ENCODE assay signal across 13 mouse cellular contexts in genomic region chr17:67213711-67214110, GRCm38 (mm10).
DNase-seq lines count a peak whose midpoint lies in the region; ATAC-seq lines count a peak whose summit lies in the region.
"Had no signal": no experiment of that assay in that cellular context is flagged by ENCODE, and none has a peak within 500 bp of the region (broad histone marks: within the 10 kb centered on the region; RNA-seq: fewer than 3 reads in every experiment).

No protein-coding gene starts in this region.

- no peak overlapping the region for H3K9ac ChIP-seq in kidney, embryonic 14.5 days (ENCODE audit: low read depth, low read length)
- no peak overlapping the region for H3K9ac ChIP-seq in liver, embryonic 11.5 days (ENCODE audit: low read depth, low read length)
- H3K9ac ChIP-seq in hindbrain, embryonic 12.5 days = no peak overlapping the region
- H3K9ac ChIP-seq: hindbrain, embryonic 14.5 days; liver, embryonic 12.5 days; midbrain, embryonic 12.5 days had no signal

- peak; percentile 46 for DNase-seq in kidney, adult 11 months
- peak; percentile 32 to 39 for DNase-seq in heart, postnatal 10 days
- DNase-seq in kidney, postnatal 14 days = peak; percentile 65
- no peak for DNase-seq in lung, adult 18-20 months
- no peak for DNase-seq in liver, embryonic 11.5 days (ENCODE audit: low spot score)
- DNase-seq: cerebellum, postnatal 25 days; lung, postnatal 10 days had no signal

- WGBS in kidney, embryonic 14.5 days = 15% methylated on average over 3 of the region's 3 CpGs
- 41% methylated on average over 3 of the region's 3 CpGs for WGBS in liver, embryonic 11.5 days
- whole genome bisulfite sequencing in hindbrain, embryonic 12.5 days = 15% methylated on average over 3 of the region's 3 CpGs

- H3K27ac ChIP-seq in kidney, embryonic 14.5 days (ENCODE audit: low read depth, low read length) = no peak overlapping the region
- 0 out of 2 replicates have a peak overlapping the region, but pooled peaks have one; percentile 12 for H3K27ac ChIP-seq in brown adipose tissue, adult 24 weeks (replicated peaks; ENCODE audit: low read depth, low read length)
- H3K27ac ChIP-seq in liver, embryonic 11.5 days (ENCODE audit: low read depth, low read length) = no peak overlapping the region
- H3K27ac ChIP-seq in hindbrain, embryonic 12.5 days = no peak overlapping the region
- H3K27ac ChIP-seq: hindbrain, embryonic 14.5 days; liver, embryonic 12.5 days; midbrain, embryonic 12.5 days had no signal

- no peaks in the 10 kb centered on the region for H3K4me1 ChIP-seq in kidney, embryonic 14.5 days (ENCODE audit: control insufficient read depth, insufficient read depth, low read length)
- peaks cover 26% of the 10 kb centered on the region for H3K4me1 ChIP-seq in brown adipose tissue, adult 24 weeks (ENCODE audit: control insufficient read depth, insufficient read depth, insufficient read length, low read length)
- no peaks in the 10 kb centered on the region for H3K4me1 ChIP-seq in liver, embryonic 11.5 days (replicated peaks; ENCODE audit: control insufficient read depth, insufficient read depth, low read length)
- peaks cover 6% of the 10 kb centered on the region; the same call in 1 of the 2 replicates for H3K4me1 ChIP-seq in hindbrain, embryonic 12.5 days
- H3K4me1 ChIP-seq: liver, embryonic 12.5 days had no signal

- H3K4me3 ChIP-seq in kidney, embryonic 14.5 days (ENCODE audit: low read length) = no peak overlapping the region
- no peak overlapping the region for H3K4me3 ChIP-seq in brown adipose tissue, adult 24 weeks (ENCODE audit: insufficient read depth, low read depth, low read length)
- H3K4me3 ChIP-seq in liver, embryonic 11.5 days (ENCODE audit: low read depth, low read length) = no peak overlapping the region
- no peak overlapping the region for H3K4me3 ChIP-seq in hindbrain, embryonic 12.5 days
- H3K4me3 ChIP-seq: liver, embryonic 12.5 days; midbrain, embryonic 12.5 days had no signal

- H3K27me3 ChIP-seq in kidney, embryonic 14.5 days (ENCODE audit: control insufficient read depth, insufficient read depth, low read length) = no peaks in the 10 kb centered on the region
- no peaks in the 10 kb centered on the region for H3K27me3 ChIP-seq in liver, embryonic 11.5 days (replicated peaks; ENCODE audit: control insufficient read depth, insufficient read depth, low read length)
- H3K27me3 ChIP-seq in hindbrain, embryonic 12.5 days = no peaks in the 10 kb centered on the region
- H3K27me3 ChIP-seq: liver, embryonic 12.5 days; midbrain, embryonic 12.5 days had no signal

- H3K36me3 ChIP-seq in kidney, embryonic 14.5 days (ENCODE audit: control insufficient read depth, insufficient read depth, low read length) = no peaks in the 10 kb centered on the region
- H3K36me3 ChIP-seq in liver, embryonic 11.5 days (ENCODE audit: control insufficient read depth, insufficient read depth, low read length) = no peaks in the 10 kb centered on the region
- H3K36me3 ChIP-seq in hindbrain, embryonic 12.5 days = no peaks in the 10 kb centered on the region
- H3K36me3 ChIP-seq: liver, embryonic 12.5 days; midbrain, embryonic 12.5 days had no signal

- H3K4me2 ChIP-seq in kidney, embryonic 14.5 days (replicated peaks; ENCODE audit: low read depth, low read length) = no peak overlapping the region
- H3K4me2 ChIP-seq in liver, embryonic 11.5 days = no peak overlapping the region
- H3K4me2 ChIP-seq in hindbrain, embryonic 12.5 days (replicated peaks) = no peak overlapping the region
- H3K4me2 ChIP-seq: hindbrain, embryonic 14.5 days; liver, embryonic 12.5 days; midbrain, embryonic 12.5 days had no signal

- ATAC-seq in kidney, embryonic 14.5 days (ENCODE audit: low FRiP score, low TSS enrichment) = no peak
- no peak for ATAC-seq in liver, embryonic 11.5 days (replicated peaks; ENCODE audit: low FRiP score)
- no peak for ATAC-seq in hindbrain, embryonic 12.5 days (ENCODE audit: low FRiP score)
- ATAC-seq: liver, embryonic 12.5 days had no signal

- intact Hi-C loops in heart, postnatal 10 days (cut with DNase I) = loop anchor here (5.0 kb wide), 1 partner anchor 259 kb away; no protein-coding TSS in a partner anchor

- no peaks in the 10 kb centered on the region for H3K9me3 ChIP-seq in kidney, embryonic 14.5 days (ENCODE audit: control insufficient read depth, low read length)
- H3K9me3 ChIP-seq in liver, embryonic 11.5 days (ENCODE audit: control insufficient read depth, low read length) = no peaks in the 10 kb centered on the region
- H3K9me3 ChIP-seq in hindbrain, embryonic 12.5 days (replicated peaks) = no peaks in the 10 kb centered on the region
- H3K9me3 ChIP-seq: liver, embryonic 12.5 days; midbrain, embryonic 12.5 days had no signal

Comparison
In these comparisons a context has a peak if more than half of its experiments do, and no peak if none do; other contexts are left out.
1. DNase-seq: peak in kidney, adult 11 months (single experiment), heart, postnatal 10 days (2 of 2) and kidney, postnatal 14 days (single experiment); none in lung, adult 18-20 months (0 of 2) and liver, embryonic 11.5 days (single experiment).